8 mouse cellular contexts compared by ENCODE assay signal in the genomic region with DNA sequence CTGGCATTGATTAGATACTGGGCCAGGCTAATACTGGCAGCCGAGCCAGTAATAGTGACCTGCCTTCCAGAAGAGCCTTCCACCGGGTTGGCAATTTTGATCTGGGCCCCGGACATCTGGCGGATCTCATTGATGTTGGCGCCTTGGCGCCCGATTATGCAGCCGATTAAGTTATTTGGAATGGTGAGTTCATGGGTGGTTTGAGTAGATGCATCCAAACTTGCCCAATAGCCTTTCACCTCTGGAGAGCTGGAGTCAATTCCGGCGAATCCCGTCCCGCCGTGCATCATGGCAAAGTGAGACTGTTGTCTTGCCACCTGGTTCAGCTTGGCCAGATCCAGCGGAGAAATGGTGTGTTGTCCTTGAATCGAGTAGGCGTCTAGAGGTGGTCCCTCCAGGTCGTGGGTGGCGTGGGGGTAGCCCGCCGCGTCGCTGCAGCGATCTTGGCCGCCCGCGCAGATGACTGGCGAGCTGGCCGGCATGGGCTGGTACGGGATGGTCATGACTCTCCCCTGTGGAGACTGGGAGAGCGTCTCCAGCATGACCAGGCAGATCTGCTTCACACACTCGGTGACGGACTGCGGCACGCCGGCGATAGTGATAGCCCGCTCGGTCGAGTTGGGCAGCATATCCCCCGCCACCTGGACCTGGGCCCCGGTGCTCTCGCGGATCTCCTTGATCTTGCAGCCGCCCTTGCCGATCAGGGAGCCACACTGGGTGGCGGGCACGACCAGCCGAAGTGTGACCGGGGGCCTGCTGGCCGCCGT. TPM values are rescaled to one million over a fixed set of nuclear protein-coding genes. Genes with fewer than 3 reads are reported as not detected.
DNase-seq lines count a peak whose midpoint lies in the region; ATAC-seq lines count a peak whose summit lies in the region.

No protein-coding gene starts in this region.

- H3K27ac ChIP-seq in limb, embryonic 10.5 days, result peak overlapping the region; percentile 100

- H3K4me1 ChIP-seq in limb, embryonic 10.5 days, result peaks cover 18% of the 10 kb centered on the region

- H3K4me3 ChIP-seq in limb, embryonic 10.5 days, result peak overlapping the region; percentile 75

- no peak for ATAC-seq in CD4-positive, CD25-positive, alpha-beta regulatory T cell, adult 4 months

- WGBS in limb, embryonic 10.5 days, result under 1% methylated on average over 51 of the region's 51 CpGs

- no peaks in the 10 kb centered on the region for H3K9me3 ChIP-seq in limb, embryonic 10.5 days (replicated peaks)

- no peaks in the 10 kb centered on the region for H3K27me3 ChIP-seq in limb, embryonic 10.5 days (ENCODE audit: low read depth, poor library complexity, severe bottlenecking)

- peak; percentile 62 for DNase-seq in NIH3T3 (ENCODE audit: low read depth)
- DNase-seq in cerebellum, adult 9-10 months, result peak; percentile 63
- peak; percentile 6 to 62 for DNase-seq in frontal cortex, postnatal 25 days (ENCODE audit: low spot score in 2 of 2)
- peak; percentile 50 for DNase-seq in induced T-regulatory cell, adult 2 months (ENCODE audit: low read depth)
- DNase-seq in limb, embryonic 10.5 days (ENCODE audit: low spot score), result no peak
- peak; percentile 41 for DNase-seq in mesoderm, embryonic 11.5 days (ENCODE audit: low read depth, low spot score)
- peak; percentile 37 for DNase-seq in skeletal muscle tissue, adult 2 months (ENCODE audit: low read depth, low spot score)

- H3K36me3 ChIP-seq in limb, embryonic 10.5 days, result peaks cover 44% of the 10 kb centered on the region

RNA-seq across cellular contexts. Expression of a gene that starts 1.1 kb away (rescaled TPM):
- 562 and 618 TPM in 2 replicates for polyA plus RNA-seq in limb, embryonic 10.5 days (2016; fragmentation: Nextera tagmentation; extraction: Ambion mirVana)
- 10 to 100 TPM; 18.5 to 35.3 TPM for polyA plus RNA-seq in CD4-positive, CD25-positive, alpha-beta regulatory T cell, adult 4 months (2017; shearing (Covaris generic))

Comparison
In these comparisons a context has a peak if more than half of its experiments do, and no peak if none do; other contexts are left out.
1. RNA of a gene that starts 1.1 kb away (polyA plus RNA-seq): 562 to 618 TPM in limb, embryonic 10.5 days; 18.5 to 35.3 TPM in CD4-positive, CD25-positive, alpha-beta regulatory T cell, adult 4 months; every median in the first group is over 10 times any median in the second.